Mouse (Mus musculus): ENCODE data around the gene Kdr.
A peak's percentile ranks its signal among the peaks of the same experiment; 100 is the strongest.

Gene Kdr

GRCm38 (mm10) chr5:75978374-75979100 lies at the start of gene Kdr:
TSS of gene Kdr (minus strand) at chr5:75978458.
- DNase-seq = peak in 1 of 2 experiments; percentile 49

- no peak for DNase-seq
Measured at GRCm38 (mm10) chr5:76026805-76027204, 48.5 kb upstream of the Kdr start.

- DNase-seq = peak; percentile 42 to 70
Measured at GRCm38 (mm10) chr5:76025996-76026665, 47.9 kb upstream of the Kdr start.

GRCm38 (mm10) chr5:76023011-76023773 lies 44.9 kb upstream of the Kdr start:
- DNase-seq = no peak

DNA sequence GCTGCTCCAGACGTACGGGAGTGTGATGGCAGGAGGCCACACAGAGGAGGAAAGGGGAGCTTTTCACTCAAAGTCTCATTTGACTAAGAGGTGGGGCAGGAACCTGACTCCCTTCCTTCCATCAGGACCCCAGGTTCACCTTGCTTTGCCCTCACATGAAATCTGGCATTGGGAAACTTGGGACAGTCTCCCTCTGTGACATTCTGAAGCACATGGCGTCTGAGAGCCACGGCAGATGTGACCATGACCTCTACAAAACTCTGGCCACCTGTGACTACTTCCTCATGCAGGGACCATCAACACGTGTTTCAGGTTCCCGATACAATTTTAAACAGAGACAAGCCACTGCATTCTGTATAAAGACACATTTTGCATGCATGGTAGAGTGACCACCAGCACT lies 44.2 kb upstream of the Kdr start:
- DNase-seq = no peak

DNA sequence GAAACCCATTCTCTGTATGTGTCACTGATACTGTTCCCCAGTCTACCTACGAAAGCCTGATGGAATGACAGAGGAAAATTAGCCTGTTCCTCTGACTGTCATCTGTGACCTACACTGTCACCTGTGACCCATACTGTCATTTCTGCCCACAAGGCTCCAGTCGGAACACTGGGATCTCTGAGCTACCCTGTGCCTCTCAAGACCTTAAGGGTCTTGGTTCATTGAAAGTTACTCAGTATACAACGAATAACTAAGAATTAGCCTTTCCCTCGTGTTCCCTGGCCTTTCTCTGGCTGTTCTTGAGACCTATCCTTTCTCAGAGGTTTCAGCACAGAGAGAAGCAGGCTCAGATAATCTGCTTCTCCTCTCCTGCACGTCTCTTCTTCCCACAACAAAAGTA lies 40.1 kb upstream of the Kdr start:
- no peak for DNase-seq

GRCm38 (mm10) chr5:76016086-76016485 lies 37.8 kb upstream of the Kdr start:
- DNase-seq = no peak

GRCm38 (mm10) chr5:76013881-76014431 lies 35.7 kb upstream of the Kdr start:
- DNase-seq = no peak

GRCm38 (mm10) chr5:76006403-76006802 lies 28.1 kb upstream of the Kdr start:
- DNase-seq = no peak

DNA sequence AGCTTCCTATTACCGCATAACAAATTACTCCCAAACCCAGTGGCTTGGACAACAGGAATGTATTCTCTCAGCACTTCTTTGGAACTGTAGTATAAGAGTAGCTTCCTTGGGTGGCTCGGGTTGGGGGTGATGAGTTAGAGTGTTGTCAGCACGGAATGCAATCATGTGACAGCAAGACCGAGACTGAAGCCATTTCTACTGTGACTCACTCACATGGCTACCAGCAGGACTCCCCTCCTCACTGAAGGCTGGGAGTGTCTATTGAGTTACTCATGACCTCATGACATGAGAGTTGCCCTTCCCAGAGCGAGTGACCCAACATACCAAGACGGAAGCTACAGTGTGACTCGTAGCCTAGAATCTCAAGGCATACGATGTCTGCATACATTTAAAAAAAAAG lies 12.0 kb upstream of the Kdr start:
- DNase-seq = no peak

GRCm38 (mm10) chr5:75987530-75987929 lies 9.3 kb upstream of the Kdr start:
- no peak for DNase-seq

- no peak for DNase-seq
Measured at GRCm38 (mm10) chr5:75980521-75981311, 2.5 kb upstream of the Kdr start.

- DNase-seq = no peak
Measured at GRCm38 (mm10) chr5:75979108-75979507, 850 bp upstream of the Kdr start.

GRCm38 (mm10) chr5:75977441-75978373 lies 551 bp downstream of the Kdr start:
- DNase-seq = peak; percentile 51 to 65

DNA sequence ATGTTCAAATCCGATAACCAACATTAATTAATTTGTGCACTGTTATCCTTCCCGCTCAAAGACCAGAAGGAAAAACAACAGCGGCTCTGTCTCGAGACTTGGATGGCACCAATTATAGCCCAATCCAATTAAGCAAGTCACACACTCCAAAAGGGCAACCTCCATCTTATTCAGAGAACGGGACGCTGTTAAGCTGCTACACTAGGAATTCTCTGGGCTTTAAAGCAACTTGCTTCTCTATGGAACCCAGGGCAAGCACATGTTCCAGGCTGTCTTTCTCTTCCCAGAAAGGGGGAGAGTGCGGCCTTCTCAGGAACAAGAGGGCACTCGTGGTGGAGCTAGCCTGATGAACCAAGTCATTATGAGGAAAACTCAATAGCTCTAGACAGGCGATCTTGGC lies 1.6 kb downstream of the Kdr start:
- DNase-seq = no peak

DNA sequence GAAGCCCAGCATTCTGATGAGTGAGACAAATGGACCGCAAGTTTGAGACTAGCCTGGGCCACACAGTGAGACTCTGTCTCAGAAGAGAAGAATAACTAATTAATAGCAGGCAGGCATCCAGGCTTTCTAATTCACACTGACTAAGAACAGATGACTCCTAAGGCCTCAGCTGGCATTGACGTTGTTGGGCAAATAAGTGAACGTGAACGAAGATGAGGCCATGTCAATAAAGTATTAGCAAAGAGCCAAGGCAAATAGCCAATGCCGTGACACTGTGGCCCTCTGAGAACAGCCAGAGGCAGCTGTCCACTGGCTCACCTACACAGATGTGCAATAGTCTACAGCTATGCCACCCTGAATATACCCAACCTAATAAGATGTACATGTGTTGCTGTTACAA lies 2.9 kb downstream of the Kdr start:
- no peak for DNase-seq

- DNase-seq = no peak
Measured at GRCm38 (mm10) chr5:75974543-75975130, 3.6 kb downstream of the Kdr start.

DNA sequence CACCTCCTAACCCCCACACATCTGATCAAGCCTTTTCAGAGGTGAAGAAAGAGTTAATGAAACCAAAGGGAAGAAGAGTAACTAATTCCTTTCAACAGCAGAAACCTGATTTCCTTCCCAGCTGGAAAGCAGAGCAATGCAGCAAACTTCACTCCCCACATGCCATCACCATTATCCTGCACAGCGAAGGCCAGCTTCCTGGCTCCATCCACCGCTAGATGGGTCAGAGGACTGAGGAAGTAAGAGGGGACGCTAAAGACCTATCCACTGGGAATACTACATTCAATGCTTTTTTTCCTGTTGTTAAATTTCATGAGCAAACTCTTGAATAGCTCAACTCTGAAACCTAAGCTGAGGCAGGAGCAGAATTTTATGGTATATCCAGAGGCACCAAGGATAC lies 8.4 kb downstream of the Kdr start:
- DNase-seq = no peak

DNA sequence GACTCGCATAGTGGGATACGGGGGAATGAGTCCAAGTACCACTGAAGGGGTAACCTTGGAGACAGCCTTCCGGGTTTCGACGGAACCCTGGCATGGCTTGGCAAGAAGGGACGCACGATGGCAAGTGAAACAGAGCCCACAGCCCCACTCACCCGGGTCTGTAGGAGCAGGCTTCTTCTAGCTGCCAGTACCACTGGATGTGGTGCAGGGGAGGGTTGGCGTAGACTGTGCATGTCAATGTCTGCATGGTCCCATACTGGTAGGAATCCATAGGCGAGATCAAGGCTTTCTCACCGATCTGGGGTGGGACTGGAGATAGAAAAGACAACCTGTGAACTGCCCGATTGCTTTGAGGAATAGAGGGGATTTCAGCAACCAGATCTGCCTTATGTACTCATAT lies 15.7 kb downstream of the Kdr start:
- no peak for DNase-seq

GRCm38 (mm10) chr5:75961741-75962469 lies 16.4 kb downstream of the Kdr start:
- DNase-seq = no peak

Data from cerebellum, postnatal 25 days (tissue).